Mouse (Mus musculus) midbrain, postnatal 0 days (tissue): ENCODE measurements around the gene Dnhd1. TPM values are rescaled to one million over a fixed set of nuclear protein-coding genes. Genes with fewer than 3 reads are reported as not detected.
"Not testable (repeated sequence)": the region's sequence is repeated elsewhere in the genome, so short reads cannot be mapped to it uniquely, and the experiment has no call there.

Source experiments
- ATAC-seq: fragments of 200-750 bp; cut with Nextera tagmentation; 2 replicates; pipeline ENCODE4 v1.8.0; 2017; ENCODE audit warnings: moderate number of reproducible peaks, mild to moderate bottlenecking, moderate TSS enrichment, moderate library complexity; ENCODE audit not compliant: low FRiP score
- DNase-seq: peaks from one replicate; pipeline ENCODE4 v3.0.0-alpha.2; 2015; ENCODE audit warnings: low spot score
- H3K27ac ChIP-seq: fragments of 300-500 bp; sonication (generic); 2 replicates; pipeline ENCODE4 v1.5.1; 2014; ENCODE audit warnings: low read depth, mild to moderate bottlenecking, low read length, mixed read lengths
- H3K27me3 ChIP-seq: fragments of 300-500 bp; sonication (generic); 2 replicates; pipeline ENCODE4 v1.6.1; 2014; ENCODE audit warnings: low read length, control low read depth, mixed read lengths; ENCODE audit not compliant: insufficient read depth
- H3K36me3 ChIP-seq: fragments of 300-500 bp; sonication (generic); 2 replicates; pipeline ENCODE4 v1.6.1; 2014; ENCODE audit warnings: low read length, control low read depth, mixed read lengths; ENCODE audit not compliant: insufficient read depth
- H3K4me1 ChIP-seq: fragments of 300-500 bp; sonication (generic); 2 replicates; pipeline ENCODE4 v1.6.1; 2014; ENCODE audit warnings: mild to moderate bottlenecking, control low read depth, antibody characterized with exemption, low read length, mixed read lengths; ENCODE audit not compliant: insufficient read depth
- H3K4me2 ChIP-seq: fragments of 300-500 bp; sonication (generic); 2 replicates; pipeline ENCODE4 v1.6.1; 2014; ENCODE audit warnings: low read depth, mild to moderate bottlenecking, low read length, mixed read lengths; ENCODE audit not compliant: poor library complexity, severe bottlenecking
- H3K4me3 ChIP-seq: fragments of 300-500 bp; sonication (generic); 2 replicates; pipeline ENCODE4 v1.5.1; 2014; ENCODE audit warnings: low read depth, mild to moderate bottlenecking, low read length, moderate library complexity
- H3K9ac ChIP-seq: fragments of 300-500 bp; sonication (generic); replicated peaks from 2 replicates; pipeline ENCODE4 v1.6.1; 2014; ENCODE audit warnings: mild to moderate bottlenecking, low read length, moderate library complexity, mixed read lengths; ENCODE audit not compliant: poor library complexity, severe bottlenecking
- H3K9me3 ChIP-seq: fragments of 300-500 bp; sonication (generic); 2 replicates; pipeline ENCODE4 v1.6.1; 2016; ENCODE audit warnings: low read length, control low read depth
- CTCF ChIP-seq: IDR thresholded peaks from 2 replicates; pipeline ENCODE4 v1.5.1; 2016; ENCODE audit warnings: antibody characterized with exemption, mild to moderate bottlenecking
- WGBS: fragments of 180-500 bp; shearing (Covaris S2); extraction: QIAGEN DNeasy Blood & Tissue Kit; methylation state at CpG from one replicate; pipeline ENCODE4 v1.1.7; 2014; 5-methylcytosine and 5-hydroxymethylcytosine counted together
- polyA plus RNA-seq: library from polyadenylated mRNA; unstranded; fragments of >200 nt; fragmentation: Nextera tagmentation; extraction: Ambion mirVana; gene quantifications from 2 replicates; pipeline ENCODE4 v1.2.1, GENCODE M21; 2015
- total RNA-seq: library from RNA; depleted of rRNA; stranded (reverse); fragments of >200 nt; gene quantifications from 2 replicates; pipeline ENCODE4 v1.2.3, GENCODE M21; 2014

The Dnhd1 gene
- total and polyA plus RNA-seq, 2 experiments from 2014 or later, result 1.9 to 3.8 TPM

DNA sequence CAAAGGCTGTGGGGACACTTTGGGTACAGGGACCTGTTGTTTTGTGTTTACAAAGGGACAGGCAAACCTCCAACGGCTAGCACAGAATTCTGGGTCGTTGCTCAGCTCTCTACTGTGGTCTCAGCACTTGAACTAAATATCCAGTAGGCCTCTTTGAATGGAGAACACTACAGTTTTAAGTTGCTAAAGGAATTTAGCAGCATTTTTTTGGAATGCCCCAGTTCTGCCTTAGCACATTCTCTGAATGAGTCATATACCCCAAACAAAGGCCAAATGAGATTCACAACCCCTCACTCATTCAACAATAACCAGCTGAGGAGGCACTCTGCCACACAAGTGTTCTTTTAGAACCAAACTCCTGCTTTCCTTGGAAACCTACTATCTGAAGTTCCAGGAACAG, 71.3 kb downstream of the Dnhd1 start:
- TF ChIP-seq CTCF, result no peak
- H3K4me1 ChIP-seq, result no peaks in the 10 kb centered on the region
- WGBS, result 76% methylated on average over 2 of the region's 2 CpGs
- H3K9ac ChIP-seq, result no peak overlapping the region
- H3K27ac ChIP-seq, result no peak overlapping the region
- H3K4me3 ChIP-seq, result no peak overlapping the region
- no peak for ATAC-seq
- H3K4me2 ChIP-seq, result no peak overlapping the region
- H3K27me3 ChIP-seq, result no peaks in the 10 kb centered on the region
- no peaks in the 10 kb centered on the region for H3K9me3 ChIP-seq
- no peak for DNase-seq
- H3K36me3 ChIP-seq, result 0 out of 2 replicates have a peak, but pooled peaks cover 4% of the 10 kb centered on the region

DNA sequence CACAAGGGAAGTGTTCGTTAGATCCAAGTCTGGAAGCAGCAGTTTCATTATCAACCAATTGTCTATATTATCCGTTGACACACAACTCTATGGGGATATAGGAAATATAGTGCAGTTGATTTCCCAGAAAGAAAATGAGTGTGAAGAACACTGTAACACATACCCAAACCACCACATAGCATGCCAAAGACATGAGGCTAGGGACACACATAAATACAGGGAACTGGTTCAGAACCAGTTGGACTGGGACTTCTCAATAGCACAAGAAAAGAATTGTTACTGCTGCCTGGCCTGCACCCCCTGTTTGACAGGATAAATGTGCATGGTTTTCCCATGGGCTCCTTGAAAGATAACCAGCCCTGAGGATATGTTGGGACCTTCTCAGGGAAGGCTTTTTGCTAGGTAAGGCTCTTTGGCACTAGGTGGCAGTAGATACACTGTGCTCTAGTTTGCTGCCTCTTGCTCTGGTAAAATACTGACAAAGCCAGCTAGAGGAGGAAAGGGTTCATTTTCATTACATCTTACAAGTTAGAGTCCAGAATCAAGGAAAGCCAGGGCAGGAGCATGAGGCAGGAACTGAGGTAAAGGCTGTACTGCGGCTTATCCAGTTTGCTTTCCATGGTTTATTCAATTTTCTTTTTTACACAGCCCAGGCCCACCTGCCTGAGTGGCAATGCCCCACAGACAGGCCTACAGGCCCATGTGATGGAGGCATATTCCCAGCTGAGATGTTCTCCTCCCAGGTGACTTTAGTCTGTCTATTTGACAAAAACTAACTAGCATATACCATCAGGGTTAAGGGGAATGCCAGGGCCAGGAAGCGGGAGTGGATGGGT, 75.7 kb downstream of the Dnhd1 start:
- peak; percentile 86 for DNase-seq
- peak; percentile 80 for ATAC-seq
- 81% methylated on average over 4 of the region's 4 CpGs for WGBS
- TF ChIP-seq CTCF, result peak; percentile 93
- Histone ChIP-seq H3K4me1 (no peaks in the 10 kb centered on the region), H3K27ac (no peak overlapping the region; the same call in 1 of the 2 replicates), H3K4me3 (no peak overlapping the region), H3K27me3 (no peaks in the 10 kb centered on the region), H3K9ac (no peak overlapping the region), H3K9me3 (no peaks in the 10 kb centered on the region), H3K4me2 (no peak overlapping the region), H3K36me3 (no peaks in the 10 kb centered on the region)

DNA sequence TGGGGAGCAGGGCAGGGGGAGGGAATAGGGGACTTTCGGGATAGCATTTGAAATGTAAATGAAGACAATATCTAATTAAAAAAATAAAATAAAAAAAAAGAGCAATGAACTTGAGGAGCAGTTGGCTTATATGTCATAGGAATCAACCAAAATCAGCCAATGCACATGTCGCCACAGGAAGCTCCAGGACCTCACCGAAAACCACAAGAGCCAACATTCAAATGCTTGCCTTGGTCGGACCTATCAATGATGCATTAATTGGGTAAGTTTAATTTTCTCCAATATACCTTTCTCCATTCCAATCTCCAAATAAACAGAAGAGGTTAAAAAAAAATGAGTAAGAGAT, 76.3 kb downstream of the Dnhd1 start:
- no peaks in the 10 kb centered on the region for H3K9me3 ChIP-seq
- H3K9ac ChIP-seq, result no peak overlapping the region
- DNase-seq, result no peak
- no peak overlapping the region; the same call in 1 of the 2 replicates for H3K27ac ChIP-seq
- no peak overlapping the region for H3K4me2 ChIP-seq
- no peaks in the 10 kb centered on the region for H3K27me3 ChIP-seq
- 89% methylated on average over 4 of the region's 4 CpGs for WGBS
- ATAC-seq, result no peak
- no peak overlapping the region for H3K4me3 ChIP-seq
- no peak for TF ChIP-seq CTCF
- H3K4me1 ChIP-seq, result no peaks in the 10 kb centered on the region
- no peaks in the 10 kb centered on the region for H3K36me3 ChIP-seq

DNA sequence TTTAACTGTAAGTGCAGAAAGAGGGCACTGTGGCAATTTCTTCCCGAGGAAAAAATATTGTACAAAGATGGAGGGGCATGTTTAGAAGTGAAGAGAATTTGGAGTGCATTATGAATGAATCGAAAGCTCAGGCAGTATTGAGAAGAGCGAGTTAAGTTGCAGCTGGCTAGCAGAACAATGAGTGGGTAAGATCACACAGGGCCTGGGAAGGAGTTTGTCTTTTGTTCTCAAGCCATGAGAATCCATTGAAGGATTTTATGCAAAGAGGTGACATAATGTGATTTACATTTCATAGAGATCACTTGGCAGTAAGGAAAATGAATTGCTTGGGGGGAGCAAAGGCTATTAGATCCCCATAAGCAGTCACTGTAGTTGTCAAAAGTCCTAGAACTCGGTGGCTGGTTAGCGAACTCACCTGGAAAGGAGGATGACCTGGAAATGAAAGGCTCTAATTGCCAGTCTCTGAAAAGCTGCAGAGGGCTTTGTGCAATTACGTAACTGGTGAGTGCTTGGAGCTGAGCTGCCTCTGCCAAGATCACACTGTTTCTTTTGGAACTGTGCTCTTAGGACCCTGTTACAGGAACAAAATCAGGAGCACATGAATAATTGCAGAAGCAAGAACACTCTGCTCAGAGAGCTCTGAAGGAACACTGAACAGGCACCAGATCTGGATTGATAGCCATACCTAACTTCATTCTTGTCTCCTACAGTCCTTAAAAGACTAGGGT, 78.2 kb downstream of the Dnhd1 start:
- Histone ChIP-seq H3K27me3 (no peaks in the 10 kb centered on the region), H3K4me2 (no peak overlapping the region), H3K9me3 (no peaks in the 10 kb centered on the region), H3K27ac (peak overlapping the region; percentile 14; the same call in 1 of the 2 replicates), H3K4me3 (no peak overlapping the region), H3K9ac (no peak overlapping the region; the same call in 1 of the 2 replicates), H3K36me3 (peaks cover 14% of the 10 kb centered on the region), H3K4me1 (no peaks in the 10 kb centered on the region)
- ATAC-seq (no peak), DNase-seq (peak; percentile 40)
- peak; percentile 39; the same call in 1 of the 2 replicates for TF ChIP-seq CTCF
- 28% methylated on average over 6 of the region's 6 CpGs for WGBS

DNA sequence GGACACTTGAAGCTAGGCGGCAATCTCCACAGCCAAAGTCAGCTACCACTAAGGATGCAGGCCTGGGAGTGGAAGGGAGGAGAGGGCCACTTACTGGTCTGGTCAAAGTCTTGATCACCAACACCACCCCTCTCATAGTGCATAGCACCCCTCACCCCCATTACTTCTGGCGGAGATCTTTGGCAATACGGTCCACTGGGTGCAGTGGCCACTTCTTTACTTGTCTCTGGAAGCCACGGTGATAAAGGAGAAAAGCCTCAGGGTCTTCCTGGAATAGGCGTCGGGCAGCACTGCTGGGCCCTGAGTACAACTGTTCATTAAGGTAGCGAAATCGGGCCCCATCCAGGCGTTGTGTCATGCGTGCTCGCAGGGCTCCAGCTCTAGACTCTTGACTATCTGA, 83.2 kb downstream of the Dnhd1 start:
- no peak for ATAC-seq
- 95% methylated on average over 11 of the region's 11 CpGs for WGBS
- H3K4me2 ChIP-seq, result no peak overlapping the region
- H3K9me3 ChIP-seq, result no peaks in the 10 kb centered on the region
- H3K27me3 ChIP-seq, result no peaks in the 10 kb centered on the region
- H3K4me1 ChIP-seq, result peaks cover 6% of the 10 kb centered on the region; the same call in 1 of the 2 replicates
- DNase-seq, result no peak
- H3K27ac ChIP-seq, result no peak overlapping the region
- no peak overlapping the region for H3K4me3 ChIP-seq
- peaks cover 20% of the 10 kb centered on the region for H3K36me3 ChIP-seq
- H3K9ac ChIP-seq, result no peak overlapping the region
- TF ChIP-seq CTCF, result no peak

DNA sequence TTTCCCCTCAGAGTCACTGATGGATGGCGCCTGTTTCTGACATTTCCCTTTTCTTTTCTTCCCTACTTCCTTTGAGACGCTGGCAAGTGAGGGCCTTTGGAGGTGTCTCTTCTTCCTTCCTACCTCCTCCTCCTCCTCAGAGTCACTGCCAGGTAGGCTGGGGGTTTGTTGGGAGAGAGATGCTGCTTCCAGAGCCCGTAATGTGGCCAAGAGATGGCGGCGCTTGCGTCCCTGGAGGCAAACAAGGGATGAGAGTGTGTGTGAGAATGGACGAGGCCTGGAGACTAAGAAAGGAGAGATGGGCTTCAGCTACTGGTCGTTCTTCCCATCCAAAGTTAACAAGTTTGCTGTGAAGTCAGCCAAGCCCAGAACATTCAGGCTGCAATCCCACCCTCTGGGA, 84.2 kb downstream of the Dnhd1 start:
- Histone ChIP-seq H3K4me3 (no peak overlapping the region), H3K36me3 (peaks cover 20% of the 10 kb centered on the region), H3K9me3 (no peaks in the 10 kb centered on the region), H3K4me2 (no peak overlapping the region), H3K27ac (no peak overlapping the region), H3K4me1 (peaks cover 6% of the 10 kb centered on the region; the same call in 1 of the 2 replicates), H3K9ac (no peak overlapping the region), H3K27me3 (no peaks in the 10 kb centered on the region)
- no peak for TF ChIP-seq CTCF
- WGBS, result 91% methylated on average over 8 of the region's 8 CpGs
- no peak for DNase-seq
- no peak for ATAC-seq

DNA sequence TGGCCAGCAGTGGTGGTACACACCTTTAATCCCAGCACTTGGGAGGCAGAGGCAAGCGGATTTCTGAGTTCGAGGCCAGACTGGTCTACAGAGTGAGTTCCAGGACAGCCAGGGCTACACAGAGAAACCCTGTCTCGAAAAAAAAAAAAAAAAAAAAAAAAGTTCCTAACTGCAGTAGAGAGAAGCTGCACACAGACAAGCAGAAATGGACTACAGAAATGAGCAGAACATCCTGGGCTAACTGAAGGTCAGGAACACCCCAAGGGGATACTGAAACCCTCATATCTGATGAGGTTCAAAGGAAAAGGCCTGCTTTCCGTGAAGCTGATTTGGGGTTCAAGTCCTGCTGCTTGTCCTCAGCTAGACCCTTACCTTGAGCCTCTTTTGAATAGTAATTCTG, 84.8 kb downstream of the Dnhd1 start:
- not testable (repeated sequence) for ATAC-seq, H3K9me3 ChIP-seq, H3K27me3 ChIP-seq, H3K4me1 ChIP-seq, DNase-seq, H3K27ac ChIP-seq
- Histone ChIP-seq H3K4me2 (peak overlapping the region; percentile 95), H3K4me3 (peak overlapping the region; percentile 84), H3K36me3 (peaks cover 24% of the 10 kb centered on the region), H3K9ac (peak overlapping the region; percentile 72; the same call in 1 of the 2 replicates)
- 49% methylated on average over 4 of the region's 4 CpGs for WGBS
